Mouse (Mus musculus) kidney, embryonic 14.5 days (tissue): ENCODE data around the gene Zdhhc14. TPM values are rescaled to one million over a fixed set of nuclear protein-coding genes. Genes with fewer than 3 reads are reported as not detected.

ENCODE experiments used
- ATAC-seq: fragments of 200-750 bp; cut with Nextera tagmentation; 2 replicates; pipeline ENCODE4 v1.8.0; 2017; ENCODE audit warnings: moderate number of reproducible peaks, mild to moderate bottlenecking, moderate TSS enrichment, moderate library complexity; ENCODE audit not compliant: low FRiP score, low TSS enrichment
- H3K27ac ChIP-seq: fragments of 300-500 bp; sonication (generic); 2 replicates; pipeline ENCODE4 v1.5.1; 2014; ENCODE audit warnings: low read depth, mild to moderate bottlenecking, low read length, moderate library complexity, mixed read lengths
- H3K27me3 ChIP-seq: fragments of 300-500 bp; sonication (generic); 2 replicates; pipeline ENCODE4 v1.6.1; 2014; ENCODE audit warnings: mild to moderate bottlenecking, low read length; ENCODE audit not compliant: control insufficient read depth, insufficient read depth
- H3K36me3 ChIP-seq: fragments of 300-500 bp; sonication (generic); 2 replicates; pipeline ENCODE4 v1.6.1; 2014; ENCODE audit warnings: low read length, mixed read lengths; ENCODE audit not compliant: control insufficient read depth, insufficient read depth
- H3K4me1 ChIP-seq: fragments of 300-500 bp; sonication (generic); 2 replicates; pipeline ENCODE4 v1.6.1; 2014; ENCODE audit warnings: low read length, mixed read lengths; ENCODE audit not compliant: control insufficient read depth, insufficient read depth
- H3K4me2 ChIP-seq: fragments of 300-500 bp; sonication (generic); replicated peaks from 2 replicates; pipeline ENCODE4 v1.6.1; 2014; ENCODE audit warnings: low read depth, mild to moderate bottlenecking, low read length
- H3K4me3 ChIP-seq: fragments of 300-500 bp; sonication (generic); 2 replicates; pipeline ENCODE4 v1.5.1; 2014; ENCODE audit warnings: mild to moderate bottlenecking, low read length
- H3K9ac ChIP-seq: fragments of 300-500 bp; sonication (generic); 2 replicates; pipeline ENCODE4 v1.6.1; 2014; ENCODE audit warnings: low read depth, mild to moderate bottlenecking, low read length, moderate library complexity
- H3K9me3 ChIP-seq: fragments of 300-500 bp; sonication (generic); 2 replicates; pipeline ENCODE4 v1.6.1; 2016; ENCODE audit warnings: low read length; ENCODE audit not compliant: control insufficient read depth
- WGBS: fragments of 180-500 bp; shearing (Covaris S2); extraction: QIAGEN DNeasy Blood & Tissue Kit; methylation state at CpG from one replicate; pipeline ENCODE4 v1.1.7; 2014; 5-methylcytosine and 5-hydroxymethylcytosine counted together
- polyA plus RNA-seq: library from polyadenylated mRNA; unstranded; fragments of >200 nt; fragmentation: Nextera tagmentation; extraction: Ambion mirVana; gene quantifications from 2 replicates; pipeline ENCODE4 v1.2.1, GENCODE M21; 2014

The Zdhhc14 gene
- polyA plus RNA-seq, 1 experiment from 2014 or later = 2.7 TPM

DNA sequence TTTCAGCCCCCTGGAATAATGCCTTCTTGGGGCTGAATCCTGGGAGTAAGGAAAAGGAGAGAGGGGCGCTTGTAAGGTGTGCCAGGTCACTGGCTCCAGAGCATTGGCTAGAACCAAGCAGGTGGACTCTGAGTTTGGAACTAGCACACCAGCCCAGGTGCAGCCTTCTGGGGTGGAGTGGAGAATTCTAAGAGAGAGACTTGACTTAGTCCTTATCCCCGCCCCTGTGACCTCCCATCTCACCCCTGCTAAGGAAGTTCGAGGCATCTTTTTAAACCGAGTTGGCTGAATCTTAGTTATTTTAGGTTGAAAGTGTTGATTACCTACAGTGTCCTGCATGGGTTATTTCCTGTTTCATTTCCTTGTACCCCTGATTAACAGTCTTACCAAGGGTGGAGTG lies 1.5 kb downstream of the Zdhhc14 start:
- Histone ChIP-seq H3K27ac (no peak overlapping the region), H3K9me3 (no peaks in the 10 kb centered on the region), H3K36me3 (no peaks in the 10 kb centered on the region), H3K4me2 (peak overlapping the region; percentile 99), H3K4me3 (peak overlapping the region; percentile 45), H3K4me1 (no peaks in the 10 kb centered on the region), H3K27me3 (no peaks in the 10 kb centered on the region; the same call in none of the 2 replicates), H3K9ac (peak overlapping the region; percentile 67; the same call in 1 of the 2 replicates)
- WGBS = 18% methylated on average over 4 of the region's 4 CpGs
- ATAC-seq = no peak

DNA sequence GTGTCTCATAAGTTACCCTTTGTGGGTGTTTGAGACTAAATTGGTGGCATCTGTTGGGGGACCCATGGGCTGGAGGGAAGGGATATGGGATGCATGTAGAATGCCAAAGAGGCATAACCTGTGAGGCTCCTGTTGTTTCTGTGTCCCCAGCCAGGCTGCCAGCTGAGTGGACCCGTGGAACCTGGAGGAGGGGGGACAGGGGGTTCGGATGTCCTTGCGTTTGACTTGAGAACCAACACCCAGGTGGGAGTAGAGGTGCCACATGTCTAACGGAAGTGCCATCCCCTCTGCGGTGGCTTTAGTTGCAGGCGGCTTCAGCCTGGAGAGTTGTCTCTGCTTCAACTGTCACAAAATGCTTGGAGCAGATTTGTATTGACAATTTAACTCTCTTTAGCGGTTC lies 2.5 kb downstream of the Zdhhc14 start:
- WGBS = 74% methylated on average over 7 of the region's 7 CpGs
- no peak overlapping the region for H3K9ac ChIP-seq
- no peak overlapping the region for H3K27ac ChIP-seq
- no peaks in the 10 kb centered on the region for H3K9me3 ChIP-seq
- no peaks in the 10 kb centered on the region for H3K36me3 ChIP-seq
- H3K4me1 ChIP-seq = no peaks in the 10 kb centered on the region
- ATAC-seq = no peak
- 0 out of 2 replicates have a peak overlapping the region, but pooled peaks have one; percentile 2 for H3K4me2 ChIP-seq
- no peak overlapping the region for H3K4me3 ChIP-seq
- no peaks in the 10 kb centered on the region; the same call in none of the 2 replicates for H3K27me3 ChIP-seq

DNA sequence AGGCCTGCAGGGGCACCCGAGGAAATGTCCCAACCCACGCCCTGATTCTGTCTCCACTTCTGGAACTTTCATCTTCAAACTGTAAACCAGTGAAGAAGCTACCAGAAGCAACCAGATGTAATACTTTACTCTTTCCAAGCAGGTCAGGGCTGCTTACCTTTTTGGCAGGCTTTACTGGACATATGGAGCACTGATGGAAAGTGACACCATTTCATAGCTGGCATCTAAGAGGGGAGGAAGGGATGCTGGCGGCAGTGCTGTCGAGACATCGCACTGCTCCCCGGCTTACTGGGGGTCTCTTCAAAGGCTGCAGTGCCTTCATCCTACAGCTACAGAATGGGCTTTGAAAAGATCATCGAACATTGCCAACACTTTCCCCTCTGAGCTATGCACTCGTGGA lies 5.3 kb downstream of the Zdhhc14 start:
- no peak for ATAC-seq

DNA sequence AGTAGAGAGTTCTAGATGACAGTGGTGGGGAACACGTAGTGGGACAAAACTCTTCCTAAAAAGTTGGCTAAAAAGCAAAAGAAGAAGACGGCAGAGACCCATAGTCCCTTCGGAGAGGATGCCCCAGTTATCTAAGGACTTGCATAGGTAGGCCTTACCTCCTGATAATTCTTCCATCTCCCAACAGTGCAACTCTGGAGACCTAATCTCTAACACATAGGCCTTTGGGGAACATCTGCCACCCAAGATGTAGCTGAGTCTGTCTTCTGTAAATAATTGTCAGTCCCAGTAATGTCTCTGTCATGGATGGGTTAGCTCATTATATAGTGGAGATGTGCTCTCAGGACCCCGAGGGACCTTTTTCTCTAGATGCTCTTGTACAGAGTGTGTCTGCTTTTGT lies 6.6 kb downstream of the Zdhhc14 start:
- no peaks in the 10 kb centered on the region for H3K9me3 ChIP-seq
- H3K9ac ChIP-seq = no peak overlapping the region
- H3K27me3 ChIP-seq = no peaks in the 10 kb centered on the region; the same call in none of the 2 replicates
- no peak for ATAC-seq
- no peaks in the 10 kb centered on the region for H3K4me1 ChIP-seq
- WGBS = 82% methylated on average over 4 of the region's 4 CpGs
- no peak overlapping the region for H3K4me2 ChIP-seq
- no peak overlapping the region for H3K27ac ChIP-seq
- H3K4me3 ChIP-seq = no peak overlapping the region
- no peaks in the 10 kb centered on the region for H3K36me3 ChIP-seq

More for the DNA sequence above, 5.3 kb downstream of the Zdhhc14 start:
- no peaks in the 10 kb centered on the region for H3K9me3 ChIP-seq
- no peak overlapping the region for H3K27ac ChIP-seq
- no peak overlapping the region for H3K9ac ChIP-seq
- 75% methylated on average over 8 of the region's 8 CpGs for WGBS
- no peaks in the 10 kb centered on the region for H3K36me3 ChIP-seq
- no peak overlapping the region for H3K4me2 ChIP-seq
- H3K4me1 ChIP-seq = no peaks in the 10 kb centered on the region
- no peak overlapping the region for H3K4me3 ChIP-seq
- no peaks in the 10 kb centered on the region; the same call in none of the 2 replicates for H3K27me3 ChIP-seq

DNA sequence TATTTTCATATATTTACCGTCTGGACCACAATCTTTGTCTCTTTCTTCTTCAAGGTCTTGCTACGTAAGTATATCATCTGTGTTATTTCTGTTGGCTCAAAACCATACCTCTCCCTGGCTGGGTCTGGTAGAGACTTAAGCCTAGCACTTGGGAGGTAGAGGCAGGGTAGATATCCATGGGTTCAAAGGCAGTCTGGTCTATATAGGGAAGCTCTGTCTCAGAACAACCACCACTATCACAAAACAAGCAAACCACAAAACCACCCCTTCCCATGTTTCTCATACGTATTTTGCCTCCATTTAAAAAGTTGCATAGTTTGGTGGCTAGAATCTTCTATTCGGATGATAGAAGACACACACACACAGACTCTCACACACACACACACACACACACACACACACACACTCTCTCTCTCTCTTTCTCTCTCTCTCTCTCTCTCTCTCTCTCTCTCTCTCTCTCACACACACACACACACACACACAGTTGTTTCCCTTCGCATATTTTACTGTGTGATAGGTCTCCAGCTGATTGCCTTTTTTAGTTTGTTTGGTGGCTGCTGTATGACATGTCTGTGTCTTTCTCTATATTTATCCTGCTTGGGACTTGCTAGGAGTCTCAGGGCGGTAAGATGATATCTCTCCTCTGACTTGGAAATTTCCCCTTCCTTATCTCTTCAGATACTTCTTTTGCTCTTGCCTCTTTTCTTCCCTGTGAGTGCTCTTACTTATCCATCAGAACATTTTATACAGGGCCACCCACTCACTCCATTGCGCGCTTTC lies 11.8 kb downstream of the Zdhhc14 start:
- H3K27me3 ChIP-seq = no peaks in the 10 kb centered on the region
- H3K9ac ChIP-seq = no peak overlapping the region
- peaks cover 7% of the 10 kb centered on the region; the same call in 1 of the 2 replicates for H3K4me1 ChIP-seq
- no peak overlapping the region for H3K4me3 ChIP-seq
- no peak overlapping the region for H3K27ac ChIP-seq
- WGBS = 88% methylated on average over 8 of the region's 8 CpGs
- H3K4me2 ChIP-seq = no peak overlapping the region
- H3K9me3 ChIP-seq = no peaks in the 10 kb centered on the region
- no peaks in the 10 kb centered on the region for H3K36me3 ChIP-seq
- no peak for ATAC-seq

DNA sequence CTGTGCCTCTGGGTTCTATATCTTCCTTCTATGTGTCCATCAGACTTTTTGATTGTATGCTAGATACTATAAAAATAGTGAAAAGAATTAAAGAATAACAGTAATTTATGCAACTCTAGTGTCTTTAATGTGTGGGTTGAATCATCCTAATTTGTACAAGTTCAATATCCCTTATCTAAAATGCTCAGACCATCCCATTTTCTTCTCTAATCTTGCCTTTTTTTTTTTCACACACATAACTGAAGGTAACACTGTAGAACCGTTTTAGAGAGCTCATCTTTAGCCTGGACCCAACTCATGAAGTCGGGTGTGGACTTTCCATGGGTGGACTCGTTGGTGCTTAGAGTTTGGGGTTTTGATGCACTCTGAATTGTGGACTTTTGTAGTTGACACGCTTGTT lies 12.6 kb downstream of the Zdhhc14 start:
- Histone ChIP-seq H3K4me2 (no peak overlapping the region), H3K36me3 (no peaks in the 10 kb centered on the region), H3K27ac (no peak overlapping the region), H3K9me3 (no peaks in the 10 kb centered on the region), H3K27me3 (no peaks in the 10 kb centered on the region), H3K4me1 (peaks cover 7% of the 10 kb centered on the region; the same call in 1 of the 2 replicates), H3K4me3 (no peak overlapping the region), H3K9ac (no peak overlapping the region)
- no peak for ATAC-seq
- WGBS = 84% methylated on average over 4 of the region's 4 CpGs

DNA sequence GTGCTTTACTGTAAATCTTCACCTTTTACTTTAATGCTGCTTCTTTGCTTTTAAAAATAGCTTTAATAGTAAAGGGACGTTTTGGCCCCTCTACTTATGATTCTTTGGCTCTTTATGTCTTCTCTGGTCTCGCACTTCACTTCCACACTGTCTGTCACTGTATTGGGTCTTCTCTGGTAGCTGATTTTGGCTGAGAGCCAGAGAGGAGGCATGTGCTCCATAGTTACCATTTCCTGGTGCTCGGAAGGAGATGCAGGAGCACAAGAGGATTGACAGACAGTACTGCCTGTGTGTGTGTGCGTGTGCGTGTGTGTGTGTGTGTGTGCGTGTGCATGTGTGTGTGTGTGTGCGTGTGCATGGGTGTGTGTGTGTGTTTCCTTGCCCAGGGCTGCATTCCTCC lies 14.2 kb downstream of the Zdhhc14 start:
- H3K4me1 ChIP-seq = peaks cover 7% of the 10 kb centered on the region; the same call in 1 of the 2 replicates
- no peak overlapping the region for H3K4me3 ChIP-seq
- no peak; the same call in 1 of the 2 replicates for ATAC-seq
- no peak overlapping the region for H3K27ac ChIP-seq
- 50% methylated on average over 7 of the region's 7 CpGs for WGBS
- H3K9ac ChIP-seq = no peak overlapping the region
- H3K36me3 ChIP-seq = no peaks in the 10 kb centered on the region
- H3K9me3 ChIP-seq = no peaks in the 10 kb centered on the region
- H3K4me2 ChIP-seq = no peak overlapping the region
- H3K27me3 ChIP-seq = no peaks in the 10 kb centered on the region

DNA sequence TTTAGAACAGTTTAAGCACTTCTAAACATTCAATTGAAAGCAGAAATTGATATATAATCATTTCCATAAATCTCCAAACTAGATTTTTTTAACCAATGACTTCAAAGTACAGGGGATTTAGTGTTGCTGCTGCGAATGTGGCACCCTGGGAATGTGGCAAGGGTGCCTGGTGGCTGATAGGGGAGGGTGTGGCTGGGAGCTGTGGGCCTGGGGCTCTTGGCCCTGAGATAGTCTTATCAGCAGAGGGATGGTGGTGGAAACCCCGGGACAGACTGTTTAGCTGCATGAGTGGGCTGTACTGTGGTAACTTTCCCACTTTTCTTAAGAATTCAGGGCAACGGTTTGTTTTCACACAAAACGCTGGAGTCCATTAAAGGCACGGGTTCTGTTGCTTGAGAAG lies 14.6 kb downstream of the Zdhhc14 start:
- no peak overlapping the region for H3K4me2 ChIP-seq
- WGBS = 64% methylated on average over 5 of the region's 5 CpGs

DNA sequence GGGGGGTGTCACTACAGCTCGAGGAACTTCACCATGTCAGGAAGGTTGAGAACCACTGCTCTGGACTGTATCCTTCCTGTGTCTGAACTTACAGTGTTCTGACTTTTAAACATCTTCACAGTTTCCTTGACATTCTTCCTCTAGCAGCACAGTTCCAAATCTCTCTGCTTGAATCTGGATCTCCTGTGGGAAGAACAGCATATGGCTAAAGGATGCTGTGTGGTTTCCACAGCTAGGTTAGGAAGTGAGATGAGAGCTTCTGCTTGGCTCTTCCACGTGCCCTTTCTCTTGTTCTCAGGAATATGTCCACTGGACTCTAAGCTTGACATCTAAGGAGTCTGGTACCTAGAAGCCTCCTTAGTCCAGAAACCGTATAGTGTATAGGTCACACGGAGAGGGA lies 15.7 kb downstream of the Zdhhc14 start:
- Histone ChIP-seq H3K9ac (no peak overlapping the region), H3K36me3 (no peaks in the 10 kb centered on the region), H3K9me3 (no peaks in the 10 kb centered on the region), H3K4me3 (no peak overlapping the region), H3K4me2 (no peak overlapping the region), H3K27ac (no peak overlapping the region), H3K4me1 (peaks cover 7% of the 10 kb centered on the region; the same call in 1 of the 2 replicates), H3K27me3 (no peaks in the 10 kb centered on the region)
- whole genome bisulfite sequencing = 86% methylated on average over 4 of the region's 4 CpGs
- no peak for ATAC-seq

More for the DNA sequence above, 14.6 kb downstream of the Zdhhc14 start:
- Histone ChIP-seq H3K9me3 (no peaks in the 10 kb centered on the region), H3K9ac (no peak overlapping the region), H3K27me3 (no peaks in the 10 kb centered on the region), H3K27ac (no peak overlapping the region), H3K4me3 (no peak overlapping the region), H3K36me3 (no peaks in the 10 kb centered on the region), H3K4me1 (peaks cover 7% of the 10 kb centered on the region; the same call in 1 of the 2 replicates)
- no peak for ATAC-seq
